Mouse (Mus musculus) leukemia stem cell, adult 10-12 weeks (primary cell): ENCODE measurements around the gene Cplx2. TPM values are rescaled to one million over a fixed set of nuclear protein-coding genes. Genes with fewer than 3 reads are reported as not detected.

Experiments
- polyA plus RNA-seq: library from polyadenylated mRNA; stranded (reverse); fragments of >175 nt; gene quantifications from 2 replicates; pipeline ENCODE4 v1.2.3, GENCODE M21; 2012; ENCODE audit warnings: low replicate concordance

The Cplx2 gene
- polyA plus RNA-seq = 2.2 and 3.2 TPM in 2 replicates

DNA sequence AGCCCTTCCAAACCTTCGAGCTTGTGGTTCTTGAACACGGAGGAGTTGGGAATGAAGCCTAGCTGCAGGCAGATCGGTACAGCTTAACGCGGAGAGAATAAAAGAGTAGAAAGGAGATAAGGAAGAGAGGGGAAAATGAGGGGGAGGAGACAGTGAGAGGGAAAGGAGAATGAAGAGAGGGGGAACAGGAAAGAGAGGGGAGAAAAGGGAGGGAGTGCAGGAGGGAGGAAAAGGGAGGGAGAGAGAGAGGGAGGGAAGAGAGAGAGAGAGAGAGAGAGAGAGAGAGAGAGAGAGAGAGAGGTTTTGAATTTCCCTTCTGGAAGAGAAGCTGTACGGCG is at the start of gene Cplx2:
Gene Cplx2, plus strand, starts transcription at position 301 of the 338 bp plus-strand sequence.

Other genes starting within 250 kb of the Cplx2 start
- 0.29 and 0.60 TPM in 2 replicates for gene Hrh2, start 179.2 kb upstream of the Cplx2 start, polyA plus RNA-seq
- gene Thoc3, start 97.5 kb downstream of the Cplx2 start, polyA plus RNA-seq = 77.1 and 98.4 TPM in 2 replicates
- 4.6 and 5.4 TPM in 2 replicates for gene Simc1, start 132.4 kb downstream of the Cplx2 start, polyA plus RNA-seq
- gene 4833439L19Rik, start 194.1 kb downstream of the Cplx2 start, polyA plus RNA-seq = 18.6 and 39.3 TPM in 2 replicates
- 4.3 and 5.5 TPM in 2 replicates for gene Arl10, start 203.7 kb downstream of the Cplx2 start, polyA plus RNA-seq
- 14.1 and 16.2 TPM in 2 replicates for gene Nop16, start 218.7 kb downstream of the Cplx2 start, polyA plus RNA-seq
- 6.4 and 56.9 TPM in 2 replicates for gene Higd2a, start 218.9 kb downstream of the Cplx2 start, polyA plus RNA-seq
- gene Cltb, start 240.0 kb downstream of the Cplx2 start, polyA plus RNA-seq = 40.3 and 97.6 TPM in 2 replicates